9 mouse cellular contexts compared by ENCODE assay signal in the genomic region with DNA sequence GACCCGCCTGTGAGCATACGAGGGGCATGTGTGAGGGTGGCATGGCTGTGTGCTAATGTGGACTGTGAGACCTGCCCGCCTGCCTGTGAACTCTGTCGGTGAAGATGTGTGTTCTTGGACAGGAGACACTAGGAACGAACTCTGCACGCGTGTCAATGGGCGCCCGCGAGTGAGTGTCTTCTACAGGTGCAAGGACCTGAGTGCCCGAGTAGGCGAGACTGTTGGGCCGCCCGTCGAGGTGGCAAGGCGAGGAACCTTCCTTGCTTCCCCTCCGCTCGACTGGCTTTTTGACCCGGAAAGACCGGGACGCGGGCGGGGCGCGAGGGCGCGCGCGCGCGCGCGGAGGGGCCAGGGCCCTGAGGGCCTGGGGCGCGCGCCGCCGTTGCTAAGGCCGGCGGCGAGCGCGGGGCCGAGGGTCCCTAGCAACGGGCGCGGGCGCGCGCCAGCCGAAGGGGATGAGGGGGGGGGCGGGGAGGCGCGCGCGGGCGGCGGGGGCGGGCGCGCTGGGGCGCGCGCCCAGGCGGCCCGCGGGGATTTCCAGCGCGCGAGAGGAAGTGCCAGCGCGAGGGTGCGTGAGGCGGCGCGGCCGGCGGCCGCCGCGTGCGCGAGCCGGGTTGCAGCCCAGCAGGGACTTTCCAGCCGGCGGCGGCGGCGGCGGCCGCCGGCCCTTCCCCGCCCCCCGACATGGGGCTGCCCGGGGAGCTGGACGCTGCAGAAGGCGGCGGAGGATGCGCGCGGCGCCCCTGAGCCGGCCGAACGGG. TPM values are rescaled to one million over a fixed set of nuclear protein-coding genes. Genes with fewer than 3 reads are reported as not detected.
A peak's percentile ranks its signal among the peaks of the same experiment; 100 is the strongest.
DNase-seq lines count a peak whose midpoint lies in the region; ATAC-seq and TF ChIP-seq lines count a peak whose summit lies in the region.
"Had no signal": no experiment of that assay in that cellular context is flagged by ENCODE, and none has a peak within 500 bp of the region (broad histone marks: within the 10 kb centered on the region; RNA-seq: fewer than 3 reads in every experiment).

TSS of gene Traf3 (plus strand) at position 540 of the 761 bp plus-strand sequence.

- ATAC-seq in erythroblast, adult 5-6 weeks (replicated peaks; ENCODE audit: low FRiP score, poor library complexity, severe bottlenecking) = no peak
- peak; percentile 33 for ATAC-seq in granulocyte monocyte progenitor cell, adult 5-6 weeks (replicated peaks; ENCODE audit: poor library complexity, severe bottlenecking)
- peak; percentile 76 for ATAC-seq in intestine, postnatal 0 days
- peak; percentile 14; the same call in 1 of the 2 replicates for ATAC-seq in limb, embryonic 12.5 days (ENCODE audit: insufficient number of reproducible peaks, insufficient read depth, low FRiP score, low TSS enrichment, low read depth)
- ATAC-seq in midbrain, embryonic 13.5 days = peak; percentile 22

- WGBS in intestine, postnatal 0 days = 6% methylated on average over 53 of the region's 105 CpGs
- WGBS in limb, embryonic 12.5 days = 4% methylated on average over 78 of the region's 105 CpGs
- WGBS in midbrain, embryonic 13.5 days = 4% methylated on average over 79 of the region's 105 CpGs

- no peak for TF ChIP-seq CTCF in intestine, postnatal 0 days (IDR thresholded peaks at IDR 0.05; ENCODE audit: low read depth)

- peak; percentile 42 to 67 for DNase-seq in cerebellum, postnatal 4 days (ENCODE audit: low spot score in 2 of 2)
- peak; percentile 54 for DNase-seq in skeletal muscle tissue, adult 2 months (ENCODE audit: low read depth, low spot score)

- H3K4me2 ChIP-seq in intestine, postnatal 0 days (replicated peaks; ENCODE audit: low read depth) = peak within 1 kb of the TSS; percentile 90
- peak within 1 kb of the TSS; percentile 90 for H3K4me2 ChIP-seq in limb, embryonic 12.5 days
- H3K4me2 ChIP-seq in midbrain, embryonic 13.5 days (replicated peaks) = peak within 1 kb of the TSS; percentile 63

- peak within 1 kb of the TSS; percentile 85 for H3K9ac ChIP-seq in intestine, postnatal 0 days (ENCODE audit: low read depth, low read length)
- H3K9ac ChIP-seq in limb, embryonic 12.5 days (replicated peaks) = peak within 1 kb of the TSS; percentile 89
- H3K9ac ChIP-seq in midbrain, embryonic 13.5 days (replicated peaks) = peak within 1 kb of the TSS; percentile 90

- no peaks in the 10 kb centered on the region for H3K9me3 ChIP-seq in erythroblast, embryonic 14.5 days (ENCODE audit: control insufficient read depth, low read length)
- H3K9me3 ChIP-seq in intestine, postnatal 0 days (ENCODE audit: control insufficient read depth) = no peaks in the 10 kb centered on the region
- no peaks in the 10 kb centered on the region for H3K9me3 ChIP-seq in limb, embryonic 12.5 days
- no peaks in the 10 kb centered on the region for H3K9me3 ChIP-seq in midbrain, embryonic 13.5 days

- H3K4me3 ChIP-seq in erythroblast, embryonic 14.5 days (replicated peaks) = peak within 1 kb of the TSS; percentile 69
- peak within 1 kb of the TSS; percentile 78 for H3K4me3 ChIP-seq in intestine, postnatal 0 days (ENCODE audit: low read depth, low read length)
- peak within 1 kb of the TSS; percentile 85 for H3K4me3 ChIP-seq in limb, embryonic 12.5 days (replicated peaks)
- H3K4me3 ChIP-seq in midbrain, embryonic 13.5 days (replicated peaks) = peak within 1 kb of the TSS; percentile 88

- H3K27ac ChIP-seq in intestine, postnatal 0 days (ENCODE audit: low read depth, low read length) = peak within 1 kb of the TSS; percentile 74
- peak within 1 kb of the TSS; percentile 84 for H3K27ac ChIP-seq in limb, embryonic 12.5 days
- H3K27ac ChIP-seq in midbrain, embryonic 13.5 days = peak within 1 kb of the TSS; percentile 89

- no peaks in the 10 kb centered on the region; the same call in 1 of the 2 replicates for H3K36me3 ChIP-seq in erythroblast, embryonic 14.5 days (ENCODE audit: control insufficient read depth)
- H3K36me3 ChIP-seq in intestine, postnatal 0 days (ENCODE audit: control insufficient read depth, insufficient read depth) = no peaks in the 10 kb centered on the region
- H3K36me3 ChIP-seq in limb, embryonic 12.5 days = peaks cover 3% of the 10 kb centered on the region; the same call in 1 of the 2 replicates
- no peaks in the 10 kb centered on the region for H3K36me3 ChIP-seq in midbrain, embryonic 13.5 days
- H3K36me3 ChIP-seq: G1E had no signal

- peaks cover 41% of the 10 kb centered on the region for H3K4me1 ChIP-seq in erythroblast, embryonic 14.5 days (ENCODE audit: control insufficient read depth)
- 0 out of 2 replicates have a peak, but pooled peaks cover 4% of the 10 kb centered on the region for H3K4me1 ChIP-seq in intestine, postnatal 0 days (replicated peaks; ENCODE audit: control insufficient read depth, insufficient read depth, low read length)
- H3K4me1 ChIP-seq in limb, embryonic 12.5 days (replicated peaks) = peaks cover 25% of the 10 kb centered on the region
- H3K4me1 ChIP-seq in midbrain, embryonic 13.5 days (replicated peaks) = peaks cover 62% of the 10 kb centered on the region

- H3K27me3 ChIP-seq in erythroblast, embryonic 14.5 days (ENCODE audit: control insufficient read depth) = peaks cover 19% of the 10 kb centered on the region
- no peaks in the 10 kb centered on the region for H3K27me3 ChIP-seq in intestine, postnatal 0 days (replicated peaks; ENCODE audit: control insufficient read depth, insufficient read depth, low read length)
- no peaks in the 10 kb centered on the region for H3K27me3 ChIP-seq in limb, embryonic 12.5 days
- no peaks in the 10 kb centered on the region for H3K27me3 ChIP-seq in midbrain, embryonic 13.5 days

RNA-seq across cellular contexts. Expression of gene Traf3, which starts in this region (rescaled TPM):
- polyA plus RNA-seq in erythroblast, embryonic 14.5 days (2012) = 0.12 and 0.22 TPM in 2 replicates
- total RNA-seq in erythroblast, adult 5-6 weeks (2015; ENCODE audit: low replicate concordance) = 3.1 and 3.3 TPM in 2 replicates
- total RNA-seq in erythroblast, adult 5-6 weeks (2017; ENCODE audit: low replicate concordance) = 2.6 and 4.3 TPM in 2 replicates
- total RNA-seq in granulocyte monocyte progenitor cell, adult 5-6 weeks (2014; fragmentation: Nextera tagmentation) = 15.0 and 16.2 TPM in 2 replicates
- total RNA-seq in granulocyte monocyte progenitor cell, adult 5-6 weeks (2017) = 15.7 and 21.8 TPM in 2 replicates
- polyA plus RNA-seq in intestine, postnatal 0 days (2015; fragmentation: Nextera tagmentation; extraction: Ambion mirVana) = 3.4 and 4.0 TPM in 2 replicates
- polyA plus RNA-seq in limb, embryonic 12.5 days (2016; fragmentation: Nextera tagmentation; extraction: Ambion mirVana) = 13.8 and 14.1 TPM in 2 replicates
- 15.7 and 19.7 TPM in 2 replicates for polyA plus RNA-seq in midbrain, embryonic 13.5 days (2015; fragmentation: Nextera tagmentation; extraction: Ambion mirVana)
- polyA plus RNA-seq: G1E had no signal
